Mouse (Mus musculus): ENCODE results near the gene Lag3.

DNA sequence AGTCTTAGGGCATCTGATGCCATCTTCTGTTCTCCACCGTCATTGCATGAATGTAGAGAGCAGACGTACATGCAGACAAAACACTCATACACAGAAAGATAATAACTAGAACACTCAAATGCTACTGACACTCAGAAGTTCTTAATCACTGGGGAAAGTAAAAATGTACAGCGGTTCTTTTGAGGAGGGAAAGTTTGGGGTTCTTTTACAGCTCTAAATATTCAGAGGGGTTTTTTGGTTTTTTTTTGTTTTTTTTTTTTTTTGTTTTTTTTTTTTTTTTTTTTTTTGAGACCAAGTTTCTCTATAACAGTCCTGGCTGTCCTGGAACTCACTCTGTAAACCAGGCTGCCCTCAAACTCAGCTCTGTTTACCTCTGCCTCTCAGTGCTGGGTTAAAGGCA is 21.6 kb upstream of the Lag3 start:
- TF ChIP-seq GATA1 (IDR thresholded peaks at IDR 0.05; ENCODE audit: low read length) (no peak), TAL1 (IDR thresholded peaks at IDR 0.05; ENCODE audit: low read length) (no peak)

All from erythroblast, embryonic 14.5 days (primary cell).